Mouse (Mus musculus) olfactory bulb, adult 2 months (tissue): ENCODE data around the gene Hamp2. TPM values are rescaled to one million over a fixed set of nuclear protein-coding genes. Genes with fewer than 3 reads are reported as not detected.

Experiments used
- H3K27ac ChIP-seq: fragments of 200-500 bp; 2 replicates; pipeline ENCODE4 v1.5.1; 2012; ENCODE audit warnings: low read depth, low read length; ENCODE audit not compliant: insufficient read depth
- H3K4me1 ChIP-seq: fragments of 200-500 bp; 2 replicates; pipeline ENCODE4 v1.6.1; 2012; ENCODE audit warnings: low read length; ENCODE audit not compliant: control insufficient read depth, insufficient read depth
- H3K4me3 ChIP-seq: fragments of 200-500 bp; 2 replicates; pipeline ENCODE4 v1.5.1; 2012; ENCODE audit warnings: mild to moderate bottlenecking, low read depth, low read length, moderate library complexity; ENCODE audit not compliant: insufficient read depth
- CTCF ChIP-seq: fragments of 200-500 bp; IDR thresholded peaks from 2 replicates; pipeline ENCODE4 v1.5.1; 2012; ENCODE audit warnings: low read depth, mild to moderate bottlenecking, low read length, moderate library complexity; ENCODE audit not compliant: insufficient read depth
- POLR2A ChIP-seq: fragments of 200-500 bp; IDR thresholded peaks from 2 replicates; pipeline ENCODE4 v1.6.1; 2012; ENCODE audit warnings: mild to moderate bottlenecking, low read depth, low read length, moderate library complexity; ENCODE audit not compliant: insufficient read depth
- WGBS: fragments of 180-500 bp; shearing (Covaris S2); methylation state at CpG from one replicate; pipeline ENCODE4 v1.1.7; 2018; 5-methylcytosine and 5-hydroxymethylcytosine counted together
- polyA plus RNA-seq: library from polyadenylated mRNA; stranded (reverse); fragments of >200 nt; gene quantifications from 2 replicates; pipeline ENCODE4 v1.2.4, GENCODE M21; 2012; ENCODE audit warnings: low replicate concordance; ENCODE audit not compliant: missing spikeins, insufficient read depth, insufficient read length

The Hamp2 gene
- polyA plus RNA-seq, 1 experiment, result not detected

DNA sequence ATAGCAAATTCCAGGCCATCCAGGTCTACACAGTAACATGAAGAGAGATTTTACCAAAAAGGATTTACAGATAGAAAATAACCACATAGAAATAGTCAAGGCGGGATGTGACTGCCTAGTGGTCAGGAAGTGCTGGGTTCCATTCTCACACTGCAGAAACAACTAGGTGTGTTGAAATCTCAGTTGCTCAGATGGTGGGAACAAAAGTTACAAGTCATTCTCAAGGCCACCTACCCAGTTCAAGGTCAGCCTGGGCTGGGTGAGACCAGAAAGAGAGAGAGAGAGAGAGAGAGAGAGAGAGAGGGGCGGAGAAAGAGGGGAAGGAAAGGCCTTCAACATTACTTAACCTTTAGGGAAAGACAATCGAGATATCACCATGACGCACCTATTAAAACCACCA, 37.6 kb downstream of the Hamp2 start:
- no peak overlapping the region for H3K27ac ChIP-seq
- no peak for TF ChIP-seq CTCF
- TF ChIP-seq POLR2A, result no peak
- H3K4me1 ChIP-seq, result no peaks in the 10 kb centered on the region
- 77% methylated on average over 4 of the region's 4 CpGs for WGBS
- H3K4me3 ChIP-seq, result no peak overlapping the region

DNA sequence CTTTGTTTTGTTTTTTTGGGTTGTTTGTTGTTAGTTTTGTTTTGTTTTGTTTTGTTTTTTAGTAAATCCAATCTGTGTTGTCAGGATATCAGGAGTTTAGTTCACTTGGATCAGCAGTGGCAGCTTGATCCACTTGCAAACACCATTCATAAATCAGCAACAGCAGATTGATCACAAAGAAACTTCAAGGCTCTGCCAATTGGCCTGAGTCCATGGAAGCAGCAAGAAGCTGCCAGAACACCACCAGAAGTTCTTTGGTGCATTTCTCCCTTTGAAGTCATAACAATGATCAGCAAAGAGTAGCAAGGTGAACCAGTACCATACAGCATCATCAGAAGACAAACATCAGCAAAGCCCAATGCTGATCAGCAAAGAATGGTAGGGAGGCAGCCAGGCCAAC, 40.4 kb downstream of the Hamp2 start:
- Histone ChIP-seq H3K4me1 (no peaks in the 10 kb centered on the region), H3K4me3 (no peak overlapping the region), H3K27ac (no peak overlapping the region)
- no peak for TF ChIP-seq POLR2A
- no peak for TF ChIP-seq CTCF

DNA sequence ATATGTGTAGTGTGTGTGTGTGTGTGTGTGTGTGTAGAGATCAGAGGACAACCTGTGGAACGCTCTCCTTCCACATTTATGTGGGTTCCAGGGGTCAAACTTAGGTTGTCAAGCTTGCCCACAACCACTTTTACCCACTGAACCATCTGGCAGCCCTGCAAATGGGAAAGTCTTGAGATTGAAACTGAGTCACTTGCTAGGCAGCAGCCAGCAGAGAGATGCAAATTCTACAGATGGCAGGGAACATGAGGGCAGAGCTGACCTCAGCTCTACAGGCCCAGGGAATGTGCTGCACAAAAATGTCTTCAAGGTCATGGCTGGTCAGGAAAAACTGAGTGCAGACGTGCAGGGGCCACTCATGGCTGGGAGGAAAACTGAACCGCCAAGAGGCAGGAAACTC, 43.1 kb downstream of the Hamp2 start:
- Histone ChIP-seq H3K4me1 (no peaks in the 10 kb centered on the region), H3K27ac (no peak overlapping the region), H3K4me3 (no peak overlapping the region)
- 89% methylated on average over 3 of the region's 3 CpGs for WGBS
- TF ChIP-seq POLR2A, result no peak
- TF ChIP-seq CTCF, result no peak

DNA sequence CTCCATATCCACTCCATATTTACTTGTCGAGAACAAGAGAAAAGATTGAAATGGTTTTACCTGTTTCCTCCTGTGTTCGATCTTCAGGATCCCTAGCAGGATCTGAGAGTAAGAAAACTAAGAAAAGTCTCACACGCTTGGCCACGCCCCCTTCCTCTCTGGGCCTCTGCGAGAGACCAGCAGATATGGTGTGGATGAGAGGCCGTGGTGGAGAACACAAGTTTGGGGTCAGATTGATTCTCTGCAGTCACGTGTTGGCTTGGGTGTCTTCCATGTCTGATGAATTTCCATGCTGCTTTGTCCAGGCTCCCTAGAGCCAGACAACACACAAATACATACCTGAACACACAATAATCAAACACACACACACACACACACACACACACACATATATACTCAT, 44.3 kb downstream of the Hamp2 start, which contains the start of gene Cd22:
TSS of gene Cd22 (minus strand) at position 167 of the 400 bp plus-strand sequence.
- 73% methylated on average over 7 of the region's 7 CpGs for WGBS
- H3K4me3 ChIP-seq, result no peak within 1 kb of the TSS
- no peak for TF ChIP-seq POLR2A
- TF ChIP-seq CTCF, result no peak
- no peak within 1 kb of the TSS for H3K27ac ChIP-seq
- no peaks in the 10 kb centered on the region for H3K4me1 ChIP-seq

DNA sequence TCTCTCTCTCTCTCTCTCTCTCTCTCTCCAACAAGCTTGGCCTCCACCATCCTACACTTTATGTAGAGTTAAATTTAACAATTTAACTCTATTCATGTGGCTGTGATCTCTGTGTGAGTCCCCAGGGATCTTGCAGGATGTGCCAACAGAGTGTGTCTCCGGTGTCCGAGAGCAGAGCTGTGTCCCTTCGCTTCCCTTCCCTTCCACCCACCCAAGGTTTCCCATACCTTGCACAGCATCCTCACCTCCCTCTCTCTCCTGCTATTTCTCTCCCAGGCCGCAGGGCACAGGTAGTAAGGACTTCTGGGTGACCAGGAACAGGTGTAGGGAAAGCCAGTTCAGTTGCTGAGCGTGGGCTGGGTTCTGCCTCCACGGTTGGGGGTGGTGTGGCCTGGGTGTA, 45.5 kb downstream of the Hamp2 start:
- H3K4me1 ChIP-seq, result no peaks in the 10 kb centered on the region
- no peak overlapping the region for H3K27ac ChIP-seq
- TF ChIP-seq POLR2A, result no peak
- no peak for TF ChIP-seq CTCF
- H3K4me3 ChIP-seq, result no peak overlapping the region
- 80% methylated on average over 6 of the region's 6 CpGs for WGBS

DNA sequence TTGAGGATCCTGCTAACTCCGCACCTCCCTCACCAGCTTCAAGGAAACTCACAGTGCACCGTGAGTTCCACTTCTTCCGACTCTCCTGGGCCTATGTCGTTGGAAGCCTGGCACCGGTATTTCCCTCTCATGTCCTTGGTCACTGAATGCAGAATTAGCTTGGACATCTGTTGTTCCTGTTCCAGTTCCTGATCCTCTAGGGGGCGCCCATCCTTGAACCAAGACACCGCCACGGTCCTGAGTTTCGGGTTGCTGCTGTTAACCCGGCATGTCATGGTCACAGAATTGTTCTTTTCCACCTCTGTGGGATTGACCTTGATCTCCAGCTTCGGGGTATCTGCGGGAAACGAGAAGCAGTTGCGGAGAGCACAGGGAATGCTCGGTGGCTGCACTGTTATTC, 51.4 kb downstream of the Hamp2 start:
- no peak for TF ChIP-seq POLR2A
- peak; percentile 42; the same call in 1 of the 2 replicates for TF ChIP-seq CTCF
- Histone ChIP-seq H3K27ac (no peak overlapping the region), H3K4me3 (no peak overlapping the region), H3K4me1 (peaks cover 3% of the 10 kb centered on the region; the same call in 1 of the 2 replicates)
- WGBS, result 23% methylated on average over 15 of the region's 15 CpGs

Other genes with a start within 250 kb of the Hamp2 start
- gene 2200002J24Rik, start 225.8 kb downstream of the Hamp2 start, polyA plus RNA-seq, result not detected in 2 replicates
- not detected in 2 replicates for gene Atp4a, start 212.5 kb downstream of the Hamp2 start, polyA plus RNA-seq
- gene Tmem147, start 195.1 kb downstream of the Hamp2 start, polyA plus RNA-seq, result not detected in 2 replicates
- not detected in 2 replicates for gene Gapdhs, start 181.0 kb downstream of the Hamp2 start, polyA plus RNA-seq
- gene Sbsn, start 173.2 kb downstream of the Hamp2 start, polyA plus RNA-seq, result not detected in 2 replicates
- gene Dmkn, start 160.9 kb downstream of the Hamp2 start, polyA plus RNA-seq, result not detected in 2 replicates
- not detected in 2 replicates for gene Krtdap, start 136.8 kb downstream of the Hamp2 start, polyA plus RNA-seq
- not detected in 2 replicates for gene Ffar2, start 100.9 kb downstream of the Hamp2 start, polyA plus RNA-seq
- not detected in 2 replicates for gene Ffar3, start 68.5 kb downstream of the Hamp2 start, polyA plus RNA-seq
- gene Ffar1, start 63.1 kb downstream of the Hamp2 start, polyA plus RNA-seq, result not detected in 2 replicates
- gene Cd22, start 44.3 kb downstream of the Hamp2 start, polyA plus RNA-seq, result not detected in 2 replicates
- gene Mag, start 9.8 kb downstream of the Hamp2 start, polyA plus RNA-seq, result not detected in 2 replicates
- gene Hamp, start 19.4 kb upstream of the Hamp2 start, polyA plus RNA-seq, result not detected in 2 replicates
- 282 TPM in 1 of 2 replicates, not detected in the other for gene Usf2, start 32.1 kb upstream of the Hamp2 start, polyA plus RNA-seq
- gene Lsr, start 48.8 kb upstream of the Hamp2 start, polyA plus RNA-seq, result not detected in 2 replicates
- not detected in 2 replicates for gene Fam187b, start 49.1 kb upstream of the Hamp2 start, polyA plus RNA-seq
- gene Fxyd5, start 117.8 kb upstream of the Hamp2 start, polyA plus RNA-seq, result not detected in 2 replicates
- gene Fxyd7, start 126.8 kb upstream of the Hamp2 start, polyA plus RNA-seq, result not detected in 2 replicates
- not detected in 2 replicates for gene Fxyd1, start 132.5 kb upstream of the Hamp2 start, polyA plus RNA-seq
- gene Lgi4, start 134.7 kb upstream of the Hamp2 start, polyA plus RNA-seq, result not detected in 2 replicates
- gene Fxyd3, start 152.0 kb upstream of the Hamp2 start, polyA plus RNA-seq, result not detected in 2 replicates
- gene Hpn, start 190.6 kb upstream of the Hamp2 start, polyA plus RNA-seq, result not detected in 2 replicates
- gene Scn1b, start 202.3 kb upstream of the Hamp2 start, polyA plus RNA-seq, result not detected in 2 replicates
- gene Gramd1a, start 231.2 kb upstream of the Hamp2 start, polyA plus RNA-seq, result not detected in 2 replicates